Mouse (Mus musculus) layer of hippocampus, adult 18-20 months (tissue): ENCODE measurements around the gene Sh3pxd2a. TPM values are rescaled to one million over a fixed set of nuclear protein-coding genes. Genes with fewer than 3 reads are reported as not detected.

Experiments used
- DNase-seq, 2 experiments: peaks; one replicate each; pipeline ENCODE4 v3.0.0; 2022; ENCODE audit warnings: low spot score in 2 of 2
- total RNA-seq, 2 experiments: library from RNA; stranded (reverse); gene quantifications; 2 replicates each; pipeline ENCODE4 v1.2.3; 2021

The Sh3pxd2a gene
- total RNA-seq, 2 experiments from 2014 or later, result 33.4 to 35.4 TPM

DNA sequence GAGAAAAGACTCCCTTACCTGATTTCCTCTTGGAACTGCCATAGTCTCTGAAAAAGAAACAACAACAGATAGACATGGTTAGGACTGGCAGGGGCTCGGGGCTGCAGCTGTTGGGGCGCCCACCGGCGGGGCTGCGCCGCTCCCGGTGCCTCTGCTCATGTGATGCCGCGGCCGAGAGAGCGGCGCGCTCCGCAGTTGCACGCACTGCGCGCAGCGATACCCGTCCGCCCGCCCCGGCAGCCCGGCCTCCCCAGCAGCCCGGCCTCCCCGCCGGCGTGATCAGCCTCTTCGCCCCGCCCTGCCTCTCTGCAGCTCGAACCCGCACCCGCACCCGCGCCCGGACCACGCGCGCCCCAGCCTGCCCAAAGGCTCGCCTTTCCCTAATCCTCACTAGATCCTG lies 120.8 kb downstream of the Sh3pxd2a start:
- peak; percentile 57 to 78 for DNase-seq

DNA sequence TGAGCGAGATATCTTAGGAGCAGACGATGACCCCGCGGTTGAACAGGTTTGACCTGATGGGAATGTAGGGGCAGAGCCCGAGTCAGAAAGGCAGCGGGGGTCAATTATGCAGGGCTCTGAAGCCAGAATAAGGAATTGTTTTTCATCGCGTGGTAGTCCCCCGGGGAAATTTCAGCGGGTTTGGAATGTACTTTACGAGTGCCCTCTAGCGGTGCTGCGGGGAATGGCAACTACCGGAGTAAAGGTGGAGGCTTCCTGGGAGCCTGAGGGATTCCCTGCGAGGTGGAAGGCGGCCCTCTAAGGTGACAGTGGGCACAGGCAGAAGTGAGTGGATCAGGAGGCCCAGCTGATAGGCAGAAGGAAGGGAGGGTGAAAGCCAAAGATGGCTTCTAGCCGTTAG lies 125.0 kb downstream of the Sh3pxd2a start:
- DNase-seq, result peak in 1 of 2 experiments; percentile 91

DNA sequence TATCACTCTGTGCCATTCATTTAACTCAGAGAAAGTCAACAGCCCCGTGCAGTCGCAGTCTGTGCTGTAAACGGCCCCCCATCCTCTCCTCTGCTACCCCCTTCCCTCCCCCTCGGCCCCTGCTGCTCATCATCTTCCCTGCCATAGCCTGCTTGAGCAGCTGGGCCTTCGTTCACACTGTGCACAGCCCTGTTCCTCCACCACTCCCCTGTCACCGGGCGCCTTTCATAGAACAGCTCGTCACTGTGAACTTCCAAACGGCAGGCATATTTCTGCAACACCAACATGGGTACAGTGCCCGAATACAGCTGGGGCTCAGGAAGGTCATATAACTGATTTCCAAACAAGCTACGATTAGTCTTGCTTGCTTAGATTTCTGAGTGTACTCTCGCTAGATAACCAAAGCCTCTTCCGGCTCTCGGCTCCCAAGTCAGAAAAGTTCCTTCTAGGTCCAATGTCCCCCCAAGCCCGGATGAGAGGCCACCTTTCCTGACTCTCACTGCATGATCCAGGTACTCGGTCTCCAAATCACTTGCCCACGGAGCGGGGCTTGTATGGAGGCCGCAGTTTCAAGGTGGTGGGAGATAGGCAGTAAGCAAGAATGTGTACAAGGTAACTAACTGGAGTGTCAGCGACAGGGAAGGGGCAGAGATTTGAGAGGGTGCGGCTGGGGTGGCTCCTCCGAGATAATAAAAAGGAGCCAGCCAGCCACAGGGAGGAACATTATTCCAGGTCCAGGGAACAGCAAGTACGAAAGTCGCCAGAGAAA lies 125.6 kb downstream of the Sh3pxd2a start:
- peak in 1 of 2 experiments; percentile 64 for DNase-seq

DNA sequence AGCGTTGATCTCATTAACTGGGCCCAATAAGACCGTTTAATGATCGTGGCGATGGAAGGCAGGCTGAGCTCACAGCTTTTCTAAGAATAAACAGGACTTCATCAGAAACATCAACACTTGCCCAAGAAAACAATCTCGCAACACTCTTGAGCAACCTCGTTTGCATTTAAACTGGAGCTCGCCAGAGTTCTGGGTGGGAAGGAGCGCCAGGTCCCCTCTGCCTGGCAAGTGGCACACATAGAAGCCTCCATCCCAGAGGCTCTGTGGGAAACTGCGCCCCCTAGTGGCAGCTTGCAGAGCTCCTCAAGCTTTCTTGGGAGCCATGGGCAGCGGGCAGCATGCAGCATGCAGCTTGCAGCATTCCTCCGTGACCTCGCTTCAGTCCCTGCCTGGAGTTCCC lies 126.5 kb downstream of the Sh3pxd2a start:
- peak; percentile 81 to 93 for DNase-seq

DNA sequence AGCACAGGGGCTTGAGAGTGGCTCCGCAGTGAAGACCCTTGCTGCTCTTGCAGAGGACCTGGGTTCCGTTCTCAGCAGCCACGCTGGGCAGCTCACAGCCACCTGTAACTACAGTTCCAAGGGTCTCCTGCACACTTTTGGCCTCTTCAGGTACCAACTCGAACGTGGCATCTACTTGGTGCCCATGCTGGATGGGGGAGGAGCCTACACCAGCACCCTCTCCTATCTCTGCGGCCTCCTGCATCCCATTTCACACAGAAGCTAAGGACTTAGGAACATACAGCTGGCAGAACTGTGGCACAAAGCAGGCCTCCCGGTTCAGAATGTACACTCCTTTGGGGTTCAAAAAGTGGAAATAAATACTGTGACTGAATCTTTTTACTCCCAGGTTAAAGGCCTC lies 127.0 kb downstream of the Sh3pxd2a start:
- DNase-seq, result no peak

DNA sequence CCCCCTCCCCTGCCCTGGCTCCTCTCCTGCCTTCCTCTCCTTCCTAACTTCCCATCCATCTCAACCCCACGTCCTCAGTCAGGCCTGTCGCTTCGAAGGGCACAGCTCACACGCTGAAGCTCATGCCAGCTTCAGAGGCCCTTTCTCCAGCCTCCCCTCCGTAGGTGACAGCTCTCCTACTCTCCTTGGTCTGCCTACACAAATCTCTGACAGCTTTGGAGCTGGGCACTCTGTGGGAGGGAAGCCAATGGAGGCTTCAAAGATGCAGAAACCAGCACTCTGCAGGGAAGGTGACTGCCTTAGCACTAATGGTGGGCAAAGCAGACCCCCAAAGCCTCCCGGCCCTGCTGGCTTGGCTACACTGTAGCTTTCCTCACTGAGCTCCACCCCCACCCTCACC lies 128.9 kb downstream of the Sh3pxd2a start:
- DNase-seq, result no peak

DNA sequence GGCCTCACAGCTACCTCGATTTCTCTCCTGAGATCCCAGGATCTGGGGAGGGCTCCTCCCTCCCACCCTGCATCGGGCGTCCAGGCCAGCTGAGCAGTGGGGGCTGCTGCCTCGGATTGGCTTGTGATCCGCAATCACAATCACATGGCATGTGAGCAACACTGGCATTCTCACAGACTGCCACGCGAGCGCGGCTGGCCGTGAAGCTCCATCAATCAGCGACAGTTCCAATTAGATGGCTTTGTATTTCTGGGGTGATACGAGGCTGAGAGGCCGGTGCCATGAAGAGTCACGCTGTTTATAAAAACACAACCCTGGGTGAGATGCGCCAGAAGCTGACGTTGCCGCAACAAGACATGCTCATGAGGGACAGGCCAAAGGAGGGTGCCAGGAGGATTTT lies 129.5 kb downstream of the Sh3pxd2a start:
- DNase-seq, result peak in 1 of 2 experiments; percentile 59

DNA sequence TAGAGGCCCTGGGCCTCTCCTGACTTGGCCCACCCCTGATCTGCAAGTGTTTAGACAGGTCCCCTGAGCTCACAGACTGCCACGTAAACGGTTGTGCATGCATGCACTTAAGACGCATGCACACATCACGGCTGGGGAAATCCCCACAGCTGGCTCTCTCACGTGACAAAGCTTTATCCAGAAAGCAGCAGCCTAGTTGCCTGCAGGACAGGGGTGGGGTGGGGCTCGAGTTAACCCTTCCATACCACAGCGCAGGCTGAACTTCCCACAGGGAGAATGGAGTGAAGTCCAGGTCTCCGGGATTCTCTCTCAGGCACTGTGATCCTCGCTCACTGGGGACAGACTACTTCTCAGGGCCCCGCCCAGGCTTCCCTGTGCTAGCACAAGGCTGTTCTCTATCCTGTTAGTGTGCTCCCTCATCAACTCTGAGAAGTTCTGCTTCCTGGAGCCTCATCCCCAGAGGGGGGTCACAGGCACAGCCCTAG lies 133.4 kb downstream of the Sh3pxd2a start:
- DNase-seq, result no peak

DNA sequence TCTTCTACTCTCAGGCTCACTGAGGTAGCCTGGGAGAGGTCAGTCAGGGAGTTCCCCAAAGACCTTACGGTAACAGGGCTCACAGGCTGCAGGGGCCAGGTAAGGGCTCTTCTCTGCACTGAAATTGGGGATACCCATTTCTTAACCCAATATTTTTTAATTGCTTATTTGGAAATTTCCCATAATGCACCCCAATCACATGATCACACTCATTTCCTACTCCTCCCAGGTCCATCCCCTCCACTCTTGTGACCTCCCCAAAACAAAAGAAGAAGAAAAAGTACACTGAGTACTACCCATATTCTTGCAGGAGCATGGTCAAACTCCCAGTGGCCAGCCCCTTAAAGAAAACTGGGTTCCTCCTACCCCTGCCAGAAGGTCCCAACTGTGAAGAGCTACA lies 135.1 kb downstream of the Sh3pxd2a start:
- DNase-seq, result no peak

DNA sequence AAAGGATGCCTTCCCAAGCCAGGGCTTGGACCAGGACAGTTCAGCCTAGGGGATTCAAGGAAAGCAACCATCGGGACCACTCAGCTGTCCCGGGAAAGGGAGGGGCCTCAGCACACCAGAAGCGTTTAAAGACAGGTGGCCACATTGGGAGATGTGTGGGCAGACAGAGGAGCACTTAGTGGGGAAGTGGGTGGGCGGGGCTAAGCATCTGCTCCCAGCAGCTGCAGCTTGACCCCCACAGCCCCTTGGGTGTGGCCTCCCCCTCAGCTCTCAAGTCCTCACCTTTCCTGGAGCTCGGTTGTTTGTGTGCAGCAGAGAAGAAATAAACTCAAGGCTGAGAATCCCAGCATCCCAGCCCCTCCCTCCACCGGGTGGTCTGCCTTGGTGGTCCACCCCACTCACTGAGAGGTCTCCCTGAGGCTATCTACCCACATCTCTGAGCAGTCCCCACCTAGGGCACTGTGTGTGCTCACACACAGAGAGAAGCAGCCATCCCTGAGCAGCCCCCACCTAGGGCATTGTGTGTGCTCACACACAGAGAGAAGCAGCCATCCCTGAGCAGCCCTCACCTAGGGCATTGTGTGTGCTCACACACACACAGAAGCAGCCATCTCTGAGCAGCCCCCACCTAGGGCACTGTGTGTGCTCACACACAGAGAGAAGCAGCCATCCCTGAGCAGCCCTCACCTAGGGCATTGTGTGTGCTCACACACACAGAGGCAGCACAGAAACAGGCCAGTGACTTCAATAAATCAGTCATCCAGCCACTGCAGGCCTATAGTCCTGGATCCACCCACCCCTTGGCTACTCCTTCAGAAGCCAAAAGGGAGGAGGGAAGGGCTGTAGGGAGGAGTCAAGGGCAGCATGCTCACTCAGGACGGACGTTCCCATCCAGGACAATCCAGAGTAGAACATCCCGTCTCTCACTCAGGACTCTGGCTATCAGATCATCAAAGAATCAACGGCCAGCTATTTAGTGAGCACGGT lies 136.0 kb downstream of the Sh3pxd2a start:
- no peak for DNase-seq

DNA sequence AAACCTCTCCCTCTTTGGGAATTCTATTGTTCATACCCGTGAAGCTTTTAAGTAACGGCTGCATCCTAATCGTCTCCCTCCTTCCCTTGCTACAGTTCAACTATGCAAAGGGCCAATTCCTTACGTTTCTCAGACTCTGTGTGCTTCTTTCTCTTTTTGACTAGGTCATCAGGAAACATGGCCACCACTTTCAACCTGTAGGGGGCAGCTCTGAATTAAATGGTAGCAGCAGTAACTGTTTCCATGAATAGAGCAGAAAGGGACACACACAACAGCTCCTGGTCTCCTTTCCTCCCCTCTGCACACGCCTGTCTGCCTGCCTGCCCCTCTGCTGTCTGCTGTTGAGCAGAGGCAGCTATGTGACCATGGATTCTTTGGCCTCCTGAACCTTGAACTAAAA lies 138.3 kb downstream of the Sh3pxd2a start:
- peak in 1 of 2 experiments; percentile 71 for DNase-seq

DNA sequence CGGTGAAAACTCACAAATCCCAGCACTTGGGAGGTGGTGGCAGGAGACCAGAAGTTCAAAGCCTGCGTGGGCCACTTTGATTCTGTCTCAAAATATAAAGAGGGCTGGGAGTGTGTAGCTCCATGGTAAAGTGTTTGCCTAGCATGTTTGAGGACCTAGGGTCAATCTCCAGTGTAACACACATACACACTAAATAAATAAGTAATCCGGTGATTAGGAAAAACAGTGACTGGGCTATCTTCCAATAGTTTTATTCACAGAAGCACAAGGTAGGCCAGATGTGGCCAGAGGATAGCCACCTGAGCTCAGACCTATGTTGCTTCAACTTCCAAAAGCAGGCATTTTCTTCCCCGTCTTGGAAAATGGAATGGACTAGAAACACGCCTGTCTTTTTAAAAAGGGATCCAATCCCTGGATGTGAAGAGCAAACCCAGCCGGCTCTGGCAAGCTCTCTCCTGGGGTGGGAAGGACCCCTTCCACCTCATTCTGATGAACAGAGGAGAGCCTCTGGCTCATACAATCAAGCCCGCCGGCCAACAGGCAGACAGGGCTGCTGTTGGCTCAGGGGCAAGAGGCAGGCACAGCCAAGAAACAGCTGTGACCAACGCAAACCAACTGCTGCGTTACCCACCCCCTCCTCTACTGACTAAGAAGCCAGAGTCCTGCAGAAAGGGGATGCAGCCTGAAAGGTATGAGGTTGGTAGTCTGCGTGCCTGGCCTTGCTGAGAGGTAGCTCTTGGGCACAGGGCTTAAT lies 140.9 kb downstream of the Sh3pxd2a start:
- DNase-seq, result no peak

DNA sequence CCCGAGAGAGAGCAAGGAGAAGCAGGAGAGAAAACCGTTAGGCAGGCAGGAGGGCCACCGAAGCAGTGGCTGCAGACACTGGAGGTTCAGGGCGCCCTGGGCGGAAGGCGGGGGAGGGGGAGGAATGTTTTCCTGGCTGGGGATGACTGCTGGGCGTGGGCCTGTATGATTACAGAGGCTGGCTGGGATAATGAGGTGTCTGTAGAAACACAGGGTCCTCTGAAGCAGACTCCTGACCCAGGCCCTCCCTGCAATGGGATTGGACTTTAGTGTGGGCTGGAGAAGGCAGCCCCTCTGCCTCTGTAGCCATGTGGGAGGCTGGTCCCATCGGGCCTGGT lies 143.9 kb downstream of the Sh3pxd2a start:
- no peak for DNase-seq

DNA sequence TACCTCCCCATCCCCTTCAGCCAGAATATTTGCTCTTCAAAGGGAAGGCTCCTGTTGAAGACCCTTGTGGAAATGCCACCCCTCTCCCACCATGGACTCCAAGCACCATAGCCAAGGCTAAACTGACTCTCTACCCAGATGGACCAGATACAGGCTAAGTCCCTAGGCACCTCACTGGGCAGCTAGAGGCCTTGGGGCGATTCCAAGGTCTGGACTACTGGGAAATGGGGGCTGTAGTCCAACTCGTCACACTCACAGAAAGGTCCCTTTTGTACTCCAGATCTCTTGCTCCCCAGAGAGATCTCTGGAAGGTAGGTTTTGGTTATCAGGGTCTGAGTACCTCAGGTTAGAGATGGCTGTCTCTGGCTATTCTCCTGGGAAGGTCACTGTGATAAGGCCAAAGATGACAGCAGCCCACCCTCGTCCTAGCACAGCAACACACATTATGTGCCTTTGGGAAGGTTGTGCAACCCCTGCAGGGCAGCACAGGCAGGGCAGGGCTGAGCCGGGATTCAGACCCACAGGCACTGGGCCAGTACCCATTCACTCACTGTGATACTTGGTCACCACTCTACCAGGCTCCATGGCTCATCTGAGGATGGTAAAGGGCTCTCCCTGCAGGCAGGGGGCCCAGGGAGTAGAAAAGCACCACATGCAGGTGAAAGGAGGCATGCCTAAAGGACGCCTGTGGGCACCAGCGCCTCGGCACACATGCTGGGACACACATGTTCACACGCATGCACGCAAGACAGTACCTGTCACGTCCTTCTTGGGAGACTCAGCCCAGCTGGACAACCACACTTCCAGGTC lies 144.5 kb downstream of the Sh3pxd2a start:
- no peak for DNase-seq

DNA sequence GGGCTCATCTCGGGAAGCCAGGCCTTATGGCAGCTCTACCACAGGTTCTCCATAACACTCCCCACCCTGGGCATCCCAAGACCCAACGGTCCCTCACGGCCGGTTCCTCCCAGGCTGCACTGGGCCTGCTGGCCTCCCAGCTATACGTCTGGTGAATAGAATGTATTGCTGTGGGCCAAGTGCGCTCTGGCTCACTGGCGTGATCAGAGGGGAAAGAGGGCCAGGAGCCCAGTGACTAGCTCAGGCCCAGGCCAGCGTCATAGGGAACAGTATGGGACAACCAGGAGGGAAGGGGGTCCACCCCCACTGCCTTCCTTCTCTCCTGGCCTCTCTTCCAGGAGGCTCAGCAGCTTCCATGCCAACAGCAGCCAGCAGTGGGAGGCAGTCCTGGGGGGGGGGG lies 145.1 kb downstream of the Sh3pxd2a start:
- no peak for DNase-seq

DNA sequence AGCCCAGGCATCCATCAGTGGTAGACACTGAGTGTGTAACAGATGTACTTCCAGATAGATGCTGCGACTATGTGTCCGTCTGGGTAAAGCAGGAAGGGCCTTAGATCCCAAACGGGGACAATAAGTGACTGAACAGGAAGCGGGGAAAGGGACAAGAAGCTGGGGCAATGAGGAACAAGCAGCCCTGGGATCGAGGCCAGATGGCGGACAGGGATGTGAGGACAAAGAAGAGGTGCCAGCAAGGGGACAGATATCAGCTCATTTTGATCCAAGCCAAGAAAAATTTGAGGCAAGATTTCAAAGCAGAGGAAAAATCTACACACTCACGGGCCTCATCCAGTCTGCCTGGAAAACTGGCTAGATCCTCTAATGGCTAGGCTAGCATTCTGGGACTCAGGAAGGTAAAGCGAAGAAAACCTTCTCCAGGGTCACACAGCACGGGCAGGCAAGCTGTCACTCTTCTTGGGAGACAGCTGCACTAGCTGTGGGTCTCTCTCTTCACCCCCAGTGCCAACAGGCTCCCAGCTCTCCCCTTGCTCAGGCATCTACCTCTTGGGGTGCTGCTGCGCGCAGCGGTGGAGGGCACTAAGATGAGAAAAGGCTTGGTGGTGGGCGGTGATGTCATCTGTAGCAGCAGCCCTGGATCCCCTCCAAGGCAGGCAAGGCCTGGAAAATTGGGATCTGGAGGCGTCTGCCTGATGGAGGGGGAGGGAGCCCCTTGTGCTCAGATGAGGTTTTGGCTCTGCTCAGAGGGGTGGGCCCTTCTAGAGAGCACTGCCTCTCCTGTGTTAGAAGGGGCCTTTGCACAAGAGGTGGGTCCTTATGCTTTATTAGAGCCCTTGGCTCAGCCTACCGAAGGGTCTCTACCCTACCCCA lies 146.9 kb downstream of the Sh3pxd2a start:
- peak; percentile 66 to 85 for DNase-seq

DNA sequence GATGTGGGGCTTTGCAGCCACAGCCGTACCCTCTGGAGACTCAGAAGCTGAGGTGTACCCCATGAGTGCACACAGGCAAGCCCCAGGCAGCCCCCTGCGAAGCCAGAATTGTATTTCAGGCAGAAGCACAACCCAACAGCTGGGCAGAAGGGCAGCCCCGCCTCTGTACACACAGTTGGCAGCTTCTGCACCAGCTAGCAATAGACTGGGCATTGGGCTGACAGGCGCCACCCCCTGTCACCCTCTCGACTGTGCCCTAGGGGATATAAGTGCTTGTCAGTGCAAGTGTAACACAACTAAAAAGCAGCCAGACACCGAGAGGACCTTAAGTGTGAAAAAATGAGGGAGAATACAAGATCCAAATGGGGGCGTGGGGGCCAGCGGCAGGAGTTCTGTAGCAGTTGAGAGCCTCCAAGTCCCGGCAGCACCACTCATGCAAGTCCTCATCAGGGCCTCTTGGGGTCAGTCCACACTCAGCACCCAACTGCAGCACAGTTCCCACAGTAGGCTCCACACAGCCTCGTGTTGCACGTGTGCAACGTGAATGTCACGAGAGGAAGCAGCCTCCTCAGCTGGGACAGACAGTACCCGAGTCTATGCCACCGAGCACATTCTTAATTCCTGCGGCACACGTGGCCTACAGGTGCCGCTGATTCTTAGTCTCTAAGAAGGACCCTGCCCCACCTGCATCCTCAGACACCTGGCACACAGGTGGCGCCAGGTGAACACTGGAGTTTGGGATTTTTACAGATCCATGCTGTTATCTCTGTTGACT lies 147.7 kb downstream of the Sh3pxd2a start:
- no peak for DNase-seq

DNA sequence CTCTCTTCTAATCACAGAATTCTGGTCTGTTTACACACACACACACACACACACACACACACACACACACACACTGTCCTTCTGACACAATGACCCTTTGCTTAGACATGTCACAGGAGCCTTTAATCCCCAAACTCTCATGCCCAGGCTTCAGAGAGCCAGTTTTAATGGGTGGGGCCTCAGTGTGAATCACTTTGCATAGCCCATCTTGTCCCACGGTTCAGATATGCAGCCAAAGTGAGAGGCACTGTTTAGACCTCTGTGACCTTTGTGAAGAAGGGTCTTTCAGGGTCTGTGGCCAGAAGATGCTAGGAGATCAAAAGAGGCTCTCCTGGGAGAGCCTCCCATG lies 148.3 kb downstream of the Sh3pxd2a start:
- no peak for DNase-seq
